8 mouse cellular contexts compared by ENCODE assay signal in the genomic region with DNA sequence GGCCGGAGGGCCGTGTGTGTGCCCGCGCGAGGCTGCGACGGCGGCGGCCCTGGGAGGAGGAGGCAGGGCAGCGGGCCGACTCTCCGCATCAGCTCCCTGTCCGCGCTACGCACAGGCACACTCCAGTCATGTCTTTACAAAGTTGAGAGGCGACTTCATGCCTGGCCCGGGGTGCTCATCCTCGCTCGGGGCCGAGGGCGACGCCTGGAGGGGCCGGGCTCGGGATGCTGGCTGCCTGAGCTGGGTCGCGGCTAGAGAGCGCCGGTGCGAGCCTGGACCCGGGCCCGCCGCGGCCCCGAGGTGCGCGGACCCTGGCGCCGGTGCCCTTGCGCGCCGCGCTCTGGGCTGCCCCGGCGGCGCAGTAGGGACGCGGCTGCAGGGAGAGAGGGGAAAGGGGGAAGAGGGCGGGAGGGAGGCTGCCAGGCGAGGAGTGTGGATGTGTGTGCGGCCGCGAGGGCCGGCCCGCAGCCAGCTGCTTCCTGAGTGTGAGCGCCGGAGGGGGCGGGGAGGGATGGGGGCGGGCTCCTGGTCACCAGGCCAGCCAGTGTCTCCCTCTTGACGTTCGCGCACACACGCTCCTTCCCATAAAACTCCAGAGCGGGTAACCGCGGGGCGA. TPM values are rescaled to one million over a fixed set of nuclear protein-coding genes. Genes with fewer than 3 reads are reported as not detected.
DNase-seq lines count a peak whose midpoint lies in the region; ATAC-seq and TF ChIP-seq lines count a peak whose summit lies in the region.

A gene (minus strand): TSS at position 302 of the 616 bp plus-strand sequence.

- H3K27ac ChIP-seq in embryonic facial prominence, embryonic 10.5 days (replicated peaks), result peak within 1 kb of the TSS; percentile 76
- peak within 1 kb of the TSS; percentile 77 for H3K27ac ChIP-seq in heart, embryonic 10.5 days
- no peak within 1 kb of the TSS for H3K27ac ChIP-seq in liver, embryonic 11.5 days (ENCODE audit: low read depth, low read length)

- H3ac ChIP-seq in myocyte (ENCODE audit: control insufficient read depth, insufficient read length), result peak within 1 kb of the TSS; percentile 39

- H3K9ac ChIP-seq in liver, embryonic 11.5 days (ENCODE audit: low read depth, low read length), result no peak within 1 kb of the TSS

- ATAC-seq in liver, embryonic 11.5 days (replicated peaks; ENCODE audit: low FRiP score), result peak; percentile 47

- peaks cover 37% of the 10 kb centered on the region for H3K4me1 ChIP-seq in embryonic facial prominence, embryonic 10.5 days
- H3K4me1 ChIP-seq in heart, embryonic 10.5 days, result peaks cover 32% of the 10 kb centered on the region
- H3K4me1 ChIP-seq in liver, embryonic 11.5 days (replicated peaks; ENCODE audit: control insufficient read depth, insufficient read depth, low read length), result no peaks in the 10 kb centered on the region

- peak; percentile 62 for TF ChIP-seq POLR2A in myocyte (IDR thresholded peaks at IDR 0.05; ENCODE audit: insufficient read length, low read depth)

- no peaks in the 10 kb centered on the region for H3K79me2 ChIP-seq in myocyte (ENCODE audit: control insufficient read depth, insufficient read depth)

- H3K27me3 ChIP-seq in embryonic facial prominence, embryonic 10.5 days (replicated peaks; ENCODE audit: low read depth, poor library complexity, severe bottlenecking), result peaks cover 56% of the 10 kb centered on the region
- peaks cover 61% of the 10 kb centered on the region for H3K27me3 ChIP-seq in heart, embryonic 10.5 days (ENCODE audit: insufficient read depth, poor library complexity, severe bottlenecking)
- H3K27me3 ChIP-seq in liver, embryonic 11.5 days (replicated peaks; ENCODE audit: control insufficient read depth, insufficient read depth, low read length), result peaks cover 41% of the 10 kb centered on the region
- H3K27me3 ChIP-seq in myocyte (ENCODE audit: control insufficient read depth, insufficient read depth, insufficient read length), result no peaks in the 10 kb centered on the region

- peak; percentile 15 for DNase-seq in right cerebral cortex, adult 18-20 months
- DNase-seq in right cerebral cortex, postnatal 36 days (ENCODE audit: low spot score in 2 of 2), result no peak
- DNase-seq in embryonic facial prominence, embryonic 10.5 days (ENCODE audit: low spot score), result peak; percentile 88
- DNase-seq in heart, embryonic 10.5 days (ENCODE audit: low spot score), result peak; percentile 85
- peak; percentile 80 for DNase-seq in kidney, adult 9 months
- DNase-seq in liver, embryonic 11.5 days (ENCODE audit: low spot score), result peak; percentile 58
- DNase-seq in thymus, postnatal 4 days, result peak; percentile 50

- H3K4me2 ChIP-seq in liver, embryonic 11.5 days, result peak within 1 kb of the TSS; percentile 83
- H3K4me2 ChIP-seq in myocyte (ENCODE audit: low read depth), result peak within 1 kb of the TSS; percentile 99

- no peaks in the 10 kb centered on the region for H3K36me3 ChIP-seq in embryonic facial prominence, embryonic 10.5 days (replicated peaks)
- H3K36me3 ChIP-seq in heart, embryonic 10.5 days, result no peaks in the 10 kb centered on the region
- H3K36me3 ChIP-seq in liver, embryonic 11.5 days (ENCODE audit: control insufficient read depth, insufficient read depth, low read length), result no peaks in the 10 kb centered on the region
- no peaks in the 10 kb centered on the region for H3K36me3 ChIP-seq in myocyte (ENCODE audit: control insufficient read depth, insufficient read depth)

- under 1% methylated on average over 66 of the region's 66 CpGs for WGBS in embryonic facial prominence, embryonic 10.5 days
- WGBS in heart, embryonic 10.5 days, result under 1% methylated on average over 55 of the region's 66 CpGs
- WGBS in liver, embryonic 11.5 days, result 1% methylated on average over 64 of the region's 66 CpGs

- peak within 1 kb of the TSS; percentile 74 for H3K4me3 ChIP-seq in embryonic facial prominence, embryonic 10.5 days
- peak within 1 kb of the TSS; percentile 73 for H3K4me3 ChIP-seq in heart, embryonic 10.5 days
- H3K4me3 ChIP-seq in liver, embryonic 11.5 days (ENCODE audit: low read depth, low read length), result peak within 1 kb of the TSS; percentile 44
- peak within 1 kb of the TSS; percentile 57 for H3K4me3 ChIP-seq in myocyte

- H3K9me3 ChIP-seq in embryonic facial prominence, embryonic 10.5 days, result no peaks in the 10 kb centered on the region
- no peaks in the 10 kb centered on the region for H3K9me3 ChIP-seq in heart, embryonic 10.5 days
- H3K9me3 ChIP-seq in liver, embryonic 11.5 days (ENCODE audit: control insufficient read depth, low read length), result no peaks in the 10 kb centered on the region

TF ChIP-seq in myocyte, 11 proteins besides CTCF, POLR2A, EP300 and RAD21:
- peak in 2 of 3 experiments; percentile 16 to 48 for TF ChIP-seq MYOD1 (IDR thresholded peaks at IDR 0.05; ENCODE audit: control insufficient read depth in 1 of 3, insufficient read length in 2 of 3, low read depth in 2 of 3)
- no peak for TF ChIP-seq SRF (IDR thresholded peaks at IDR 0.05; ENCODE audit: control insufficient read depth, insufficient read length, low read depth)

RNA-seq across cellular contexts. Expression of the gene that starts here (rescaled TPM):
- 1.7 and 2.3 TPM in 2 replicates for polyA plus RNA-seq in embryonic facial prominence, embryonic 10.5 days (2016; fragmentation: Nextera tagmentation; extraction: Ambion mirVana)
- polyA plus RNA-seq in heart, embryonic 10.5 days (2016; fragmentation: Nextera tagmentation; extraction: Ambion mirVana), result 0.99 and 1.4 TPM in 2 replicates
- polyA plus RNA-seq in liver, embryonic 11.5 days (2014; fragmentation: Nextera tagmentation; extraction: Ambion mirVana), result 0.13 and 0.47 TPM in 2 replicates
- 0.79 TPM for polyA plus RNA-seq in myocyte (2012; fragmentation: generic; extraction: Trizol)

Comparison
In these comparisons a context has a peak if more than half of its experiments do, and no peak if none do; other contexts are left out.
1. DNase-seq: peak in right cerebral cortex, adult 18-20 months (single experiment), embryonic facial prominence, embryonic 10.5 days (single experiment), heart, embryonic 10.5 days (single experiment), kidney, adult 9 months (single experiment) and thymus, postnatal 4 days (single experiment); none in right cerebral cortex, postnatal 36 days (0 of 2).
2. Peak in DNase-seq, ATAC-seq, H3K4me3 ChIP-seq and H3K4me2 ChIP-seq in liver, embryonic 11.5 days; RNA of the gene not detected or under 1 TPM.
3. Peak in every context shown above with its lines, with median percentiles within 50 percentile points of each other: H3K4me3 ChIP-seq.